Mouse (Mus musculus): ENCODE measurements around the gene F2r. TPM values are rescaled to one million over a fixed set of nuclear protein-coding genes. Genes with fewer than 3 reads are reported as not detected.

F2r gene
- polyA plus RNA-seq, 1 experiment: 97.4 TPM

GRCm38 (mm10) chr13:95595921-95596320, 22.4 kb downstream of the F2r start:
- Histone ChIP-seq H3K79me3 (ENCODE audit: low read depth) (no peaks in the 10 kb centered on the region), H3ac (ENCODE audit: control insufficient read depth, insufficient read length, low read depth) (no peak overlapping the region), H3K27me3 (ENCODE audit: control insufficient read depth, insufficient read depth, insufficient read length) (no peaks in the 10 kb centered on the region), H3K36me3 (ENCODE audit: control insufficient read depth, insufficient read depth) (peaks cover 7% of the 10 kb centered on the region), H3K79me2 (ENCODE audit: control insufficient read depth, insufficient read depth) (no peaks in the 10 kb centered on the region), H3K4me3 (ENCODE audit: insufficient read depth, poor library complexity, severe bottlenecking) (no peak overlapping the region)
- TF ChIP-seq MYOG (IDR thresholded peaks at IDR 0.05; ENCODE audit: control insufficient read depth, extremely low read depth, insufficient read length) (no peak), USF1 (IDR thresholded peaks at IDR 0.05; ENCODE audit: low read depth) (no peak), FOSL1 (IDR thresholded peaks at IDR 0.05; ENCODE audit: insufficient read depth, low read length, poor library complexity, severe bottlenecking) (no peak), CEBPB (IDR thresholded peaks at IDR 0.05; ENCODE audit: low read depth) (no peak), MYOD1 (IDR thresholded peaks at IDR 0.05; ENCODE audit: control insufficient read depth, insufficient read length, low read depth) (no peak), MAX (IDR thresholded peaks at IDR 0.05) (no peak), CTCF (IDR thresholded peaks at IDR 0.05; ENCODE audit: control insufficient read depth, insufficient read depth, insufficient read length) (no peak)

DNA sequence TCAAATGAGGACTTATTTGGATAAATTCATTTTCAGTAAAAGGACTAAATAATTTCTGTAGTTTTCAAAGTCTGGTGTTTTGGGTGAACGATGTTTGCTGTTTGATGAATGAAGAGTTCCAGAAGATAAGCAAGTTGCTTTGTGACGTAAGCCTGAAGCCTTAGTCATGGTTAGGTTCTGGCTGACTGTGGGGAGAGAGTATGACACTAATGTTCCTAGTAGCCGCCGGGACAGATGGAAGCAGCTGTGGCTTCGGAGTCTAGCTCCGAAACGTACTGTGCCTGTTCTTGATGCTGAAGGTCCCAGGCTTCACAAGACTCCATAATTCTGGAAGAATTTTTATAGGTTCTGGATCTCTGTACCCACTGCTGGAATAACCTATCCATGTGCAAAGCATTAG, 22.9 kb downstream of the F2r start:
- TF ChIP-seq MAX (IDR thresholded peaks at IDR 0.05) (no peak), MYOD1 (IDR thresholded peaks at IDR 0.05; ENCODE audit: control insufficient read depth, insufficient read length, low read depth) (peak; percentile 86), MYOG (IDR thresholded peaks at IDR 0.05; ENCODE audit: control insufficient read depth, extremely low read depth, insufficient read length) (no peak), CEBPB (IDR thresholded peaks at IDR 0.05; ENCODE audit: low read depth) (peak; percentile 15), FOSL1 (IDR thresholded peaks at IDR 0.05; ENCODE audit: insufficient read depth, low read length, poor library complexity, severe bottlenecking) (no peak), CTCF (IDR thresholded peaks at IDR 0.05; ENCODE audit: control insufficient read depth, insufficient read depth, insufficient read length) (no peak), USF1 (IDR thresholded peaks at IDR 0.05; ENCODE audit: low read depth) (no peak)

GRCm38 (mm10) chr13:95592860-95593259, 25.4 kb downstream of the F2r start:
- no peak overlapping the region for H3ac ChIP-seq (ENCODE audit: control insufficient read depth, insufficient read length, low read depth)
- H3K79me2 ChIP-seq (ENCODE audit: control insufficient read depth, insufficient read depth): no peaks in the 10 kb centered on the region
- no peak overlapping the region for H3K4me3 ChIP-seq (ENCODE audit: insufficient read depth, poor library complexity, severe bottlenecking)
- H3K79me3 ChIP-seq (ENCODE audit: low read depth): no peaks in the 10 kb centered on the region
- no peaks in the 10 kb centered on the region for H3K27me3 ChIP-seq (ENCODE audit: control insufficient read depth, insufficient read depth, insufficient read length)
- TF ChIP-seq MYOG (IDR thresholded peaks at IDR 0.05; ENCODE audit: control insufficient read depth, extremely low read depth, insufficient read length) (no peak), CTCF (IDR thresholded peaks at IDR 0.05; ENCODE audit: control insufficient read depth, insufficient read depth, insufficient read length) (no peak)
- H3K36me3 ChIP-seq (ENCODE audit: control insufficient read depth, insufficient read depth): no peaks in the 10 kb centered on the region

More for the DNA sequence above, 22.9 kb downstream of the F2r start:
- Histone ChIP-seq H3ac (ENCODE audit: control insufficient read depth, insufficient read length, low read depth) (no peak overlapping the region), H3K36me3 (ENCODE audit: control insufficient read depth, insufficient read depth) (peaks cover 2% of the 10 kb centered on the region), H3K27me3 (ENCODE audit: control insufficient read depth, insufficient read depth, insufficient read length) (no peaks in the 10 kb centered on the region), H3K79me2 (ENCODE audit: control insufficient read depth, insufficient read depth) (no peaks in the 10 kb centered on the region), H3K79me3 (ENCODE audit: low read depth) (no peaks in the 10 kb centered on the region), H3K4me3 (ENCODE audit: insufficient read depth, poor library complexity, severe bottlenecking) (no peak overlapping the region)

- Histone ChIP-seq H3K79me3 (ENCODE audit: low read depth) (no peaks in the 10 kb centered on the region), H3ac (ENCODE audit: control insufficient read depth, insufficient read length, low read depth) (no peak overlapping the region), H3K79me2 (ENCODE audit: control insufficient read depth, insufficient read depth) (no peaks in the 10 kb centered on the region), H3K27me3 (ENCODE audit: control insufficient read depth, insufficient read depth, insufficient read length) (no peaks in the 10 kb centered on the region), H3K36me3 (ENCODE audit: control insufficient read depth, insufficient read depth) (no peaks in the 10 kb centered on the region), H3K4me3 (ENCODE audit: insufficient read depth, poor library complexity, severe bottlenecking) (no peak overlapping the region)
- no peak for TF ChIP-seq MYOG (IDR thresholded peaks at IDR 0.05; ENCODE audit: control insufficient read depth, extremely low read depth, insufficient read length)
- TF ChIP-seq USF1 (IDR thresholded peaks at IDR 0.05; ENCODE audit: low read depth): no peak
- TF ChIP-seq FOSL1 (IDR thresholded peaks at IDR 0.05; ENCODE audit: insufficient read depth, low read length, poor library complexity, severe bottlenecking): no peak
- TF ChIP-seq MYOD1 (IDR thresholded peaks at IDR 0.05; ENCODE audit: control insufficient read depth, insufficient read length, low read depth): no peak
- TF ChIP-seq CTCF (IDR thresholded peaks at IDR 0.05; ENCODE audit: control insufficient read depth, insufficient read depth, insufficient read length): no peak
- no peak for TF ChIP-seq CEBPB (IDR thresholded peaks at IDR 0.05; ENCODE audit: low read depth)
- TF ChIP-seq MAX (IDR thresholded peaks at IDR 0.05): no peak
Observed at GRCm38 (mm10) chr13:95591606-95592005, 26.7 kb downstream of the F2r start.

GRCm38 (mm10) chr13:95587628-95588027, 30.7 kb downstream of the F2r start:
- TF ChIP-seq CTCF (IDR thresholded peaks at IDR 0.05; ENCODE audit: control insufficient read depth, insufficient read depth, insufficient read length): no peak
- TF ChIP-seq FOSL1 (IDR thresholded peaks at IDR 0.05; ENCODE audit: insufficient read depth, low read length, poor library complexity, severe bottlenecking): no peak
- TF ChIP-seq MYOG (IDR thresholded peaks at IDR 0.05; ENCODE audit: control insufficient read depth, extremely low read depth, insufficient read length): no peak
- TF ChIP-seq MAX (IDR thresholded peaks at IDR 0.05): no peak
- no peak for TF ChIP-seq MYOD1 (IDR thresholded peaks at IDR 0.05; ENCODE audit: control insufficient read depth, insufficient read length, low read depth)
- TF ChIP-seq USF1 (IDR thresholded peaks at IDR 0.05; ENCODE audit: low read depth): no peak
- no peak for TF ChIP-seq CEBPB (IDR thresholded peaks at IDR 0.05; ENCODE audit: low read depth)
- Histone ChIP-seq H3ac (ENCODE audit: control insufficient read depth, insufficient read length, low read depth) (no peak overlapping the region), H3K27me3 (ENCODE audit: control insufficient read depth, insufficient read depth, insufficient read length) (no peaks in the 10 kb centered on the region), H3K79me2 (ENCODE audit: control insufficient read depth, insufficient read depth) (no peaks in the 10 kb centered on the region), H3K4me3 (ENCODE audit: insufficient read depth, poor library complexity, severe bottlenecking) (no peak overlapping the region), H3K79me3 (ENCODE audit: low read depth) (no peaks in the 10 kb centered on the region), H3K36me3 (ENCODE audit: control insufficient read depth, insufficient read depth) (no peaks in the 10 kb centered on the region)

DNA sequence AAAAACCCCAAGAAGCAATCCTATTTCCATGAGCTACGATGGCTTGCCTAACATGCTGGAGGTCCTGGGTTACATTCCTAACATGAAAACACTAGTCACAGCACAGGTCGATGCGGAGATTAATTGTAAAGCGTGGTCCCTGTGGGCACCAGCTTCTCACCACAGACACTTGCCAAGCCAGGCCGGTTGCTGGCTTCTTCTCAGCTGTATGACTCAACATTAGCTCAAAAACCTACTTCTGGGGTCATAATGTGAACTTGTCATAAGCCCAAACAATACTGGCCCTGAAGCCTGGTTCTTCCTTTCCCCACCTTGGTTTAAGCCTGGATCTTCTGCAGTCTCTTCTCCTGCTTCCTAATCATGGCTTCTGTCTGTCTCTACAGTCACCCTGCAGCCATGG, 33.4 kb downstream of the F2r start:
- Histone ChIP-seq H3K27me3 (ENCODE audit: control insufficient read depth, insufficient read depth, insufficient read length) (no peaks in the 10 kb centered on the region), H3K36me3 (ENCODE audit: control insufficient read depth, insufficient read depth) (no peaks in the 10 kb centered on the region), H3K79me3 (ENCODE audit: low read depth) (no peaks in the 10 kb centered on the region), H3ac (ENCODE audit: control insufficient read depth, insufficient read length, low read depth) (no peak overlapping the region), H3K4me3 (ENCODE audit: insufficient read depth, poor library complexity, severe bottlenecking) (no peak overlapping the region), H3K79me2 (ENCODE audit: control insufficient read depth, insufficient read depth) (no peaks in the 10 kb centered on the region)
- TF ChIP-seq FOSL1 (IDR thresholded peaks at IDR 0.05; ENCODE audit: insufficient read depth, low read length, poor library complexity, severe bottlenecking) (no peak), MYOG (IDR thresholded peaks at IDR 0.05; ENCODE audit: control insufficient read depth, extremely low read depth, insufficient read length) (no peak), USF1 (IDR thresholded peaks at IDR 0.05; ENCODE audit: low read depth) (no peak), MYOD1 (IDR thresholded peaks at IDR 0.05; ENCODE audit: control insufficient read depth, insufficient read length, low read depth) (no peak), MAX (IDR thresholded peaks at IDR 0.05) (no peak), CTCF (IDR thresholded peaks at IDR 0.05; ENCODE audit: control insufficient read depth, insufficient read depth, insufficient read length) (no peak), CEBPB (IDR thresholded peaks at IDR 0.05; ENCODE audit: low read depth) (no peak)
